Mouse (Mus musculus) large intestine, adult 2 months (tissue): Measurements from ENCODE around the gene Mrpl34. TPM values are rescaled to one million over a fixed set of nuclear protein-coding genes. Genes with fewer than 3 reads are reported as not detected.
A peak's percentile ranks its signal among the peaks of the same experiment; 100 is the strongest.
"Not testable (repeated sequence)": the region's sequence is repeated elsewhere in the genome, so short reads cannot be mapped to it uniquely, and the experiment has no call there.

Experiments
- DNase-seq: peaks from one replicate; pipeline ENCODE4 v3.0.0-alpha.2; 2012; ENCODE audit warnings: low read depth, low spot score
- WGBS: fragments of 180-500 bp; shearing (Covaris S2); methylation state at CpG from one replicate; pipeline ENCODE4 v1.1.7; 2018; 5-methylcytosine and 5-hydroxymethylcytosine counted together
- polyA plus RNA-seq: library from polyadenylated mRNA; depleted of rRNA; stranded (reverse); fragments of >200 nt; gene quantifications from 2 replicates; pipeline ENCODE4 v1.2.3, GENCODE M21; 2012; rRNA removed

Gene Mrpl34
- polyA plus RNA-seq = 94.1 and 124 TPM in 2 replicates

DNA sequence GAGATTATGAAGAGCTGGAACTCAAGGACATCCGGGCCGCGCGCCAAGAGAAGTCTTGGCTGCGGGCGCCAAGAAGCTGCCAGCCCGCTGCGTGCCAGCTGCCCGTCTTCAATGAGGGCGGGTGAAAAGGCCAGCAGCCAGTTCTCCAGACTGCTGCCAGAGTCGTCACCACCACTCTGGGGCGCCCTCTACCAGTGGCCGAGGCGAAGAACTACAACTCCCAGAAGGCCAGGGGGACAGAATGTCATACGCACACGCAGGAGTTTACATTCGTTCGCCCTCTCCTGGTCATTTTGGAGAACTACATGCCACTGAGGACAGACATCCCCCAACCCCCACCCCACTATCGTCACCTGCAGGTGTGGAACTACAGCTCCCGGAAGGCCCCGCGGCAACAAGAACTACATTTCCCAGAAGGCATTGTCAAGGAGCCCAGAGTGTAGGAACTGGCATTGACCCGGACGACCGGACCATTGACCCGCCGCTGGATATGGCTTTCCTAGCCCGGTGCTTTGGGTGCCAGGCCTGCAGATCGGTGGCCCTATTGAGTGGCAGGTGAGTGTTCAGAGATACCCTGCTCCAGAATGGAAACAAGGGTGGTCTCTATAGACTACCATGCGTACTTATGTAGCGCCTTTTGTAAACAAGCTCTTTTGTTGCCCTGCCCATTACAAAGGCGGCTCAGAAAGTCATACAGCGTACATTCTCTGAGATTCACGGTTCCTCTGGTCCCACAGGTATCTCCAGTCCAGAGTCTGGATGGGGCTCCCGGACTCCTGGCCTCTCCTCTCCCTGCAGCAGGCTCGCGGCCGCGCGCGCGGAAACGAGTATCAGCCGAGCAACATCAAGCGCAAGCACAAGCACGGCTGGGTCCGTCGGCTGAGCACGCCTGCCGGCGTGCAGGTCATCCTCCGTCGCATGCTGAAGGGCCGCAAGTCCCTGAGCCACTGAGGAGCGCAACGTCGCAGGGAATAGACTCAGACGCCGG, at the start of gene Mrpl34:
Gene Mrpl34 (plus strand): TSS at position 447 of the 988 bp plus-strand sequence.
- DNase-seq = peak; percentile 99
- under 1% methylated on average over 59 of the region's 59 CpGs for WGBS

DNA sequence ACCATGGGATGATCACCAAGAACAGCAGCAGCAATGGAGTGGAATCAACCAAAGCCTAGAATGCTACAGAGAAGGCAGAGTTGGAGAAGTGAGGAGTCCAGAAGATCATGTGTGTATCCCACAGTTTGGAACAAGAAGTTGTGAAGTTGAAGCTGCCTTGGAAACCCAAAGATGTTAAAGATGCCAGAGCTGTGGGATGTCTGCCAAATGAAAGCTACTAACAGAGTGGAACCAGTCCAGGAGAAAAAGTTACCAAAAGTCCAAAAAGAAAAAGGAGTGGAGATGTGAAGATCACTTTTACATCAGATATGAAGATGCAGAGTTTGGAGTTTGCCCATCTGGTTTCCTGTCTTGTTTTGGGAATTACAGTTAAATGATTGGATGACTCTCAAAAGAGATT, 42.6 kb upstream of the Mrpl34 start:
- DNase-seq = no peak

DNA sequence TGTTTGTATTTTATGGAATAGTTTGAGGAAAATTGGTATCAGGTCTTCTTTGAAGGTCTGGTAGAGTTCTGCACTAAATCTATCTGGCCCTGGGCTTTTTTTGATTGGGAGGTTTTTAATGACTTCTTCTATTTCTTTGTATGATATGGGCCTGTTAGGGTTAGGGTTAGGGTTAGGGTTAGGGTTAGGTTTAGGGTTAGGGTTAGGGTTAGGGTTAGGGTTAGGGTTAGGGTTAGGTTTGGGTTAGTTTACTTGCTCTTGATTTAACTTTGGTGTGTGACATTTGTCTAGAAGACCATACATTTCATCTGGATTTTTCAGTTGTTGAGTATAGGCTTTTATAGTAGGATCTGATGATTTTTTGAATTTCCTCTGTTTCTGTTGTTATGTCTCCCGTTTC, 31.8 kb upstream of the Mrpl34 start:
- WGBS = 90% methylated on average over 1 of the region's 1 CpGs
- DNase-seq = not testable (repeated sequence)

DNA sequence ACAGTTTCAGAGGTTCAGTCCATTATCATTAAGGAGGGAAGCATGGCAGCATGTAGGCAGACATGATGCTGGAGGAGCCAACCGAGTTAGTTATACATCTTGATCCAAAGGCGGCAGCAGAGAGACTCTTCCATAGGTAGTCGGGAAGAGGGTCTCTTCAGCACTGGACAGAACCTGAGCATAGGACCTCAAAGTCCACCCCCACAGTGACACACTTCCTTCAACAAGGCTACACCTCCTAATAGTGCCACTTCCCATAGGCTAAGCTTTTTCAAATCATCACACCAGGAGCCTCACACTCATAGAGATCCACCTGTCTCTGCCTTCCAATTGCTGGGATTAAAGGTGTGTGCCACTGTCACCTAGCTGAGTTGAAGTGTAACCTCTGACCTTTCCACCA, 27.7 kb upstream of the Mrpl34 start:
- DNase-seq = no peak
- 54% methylated on average over 3 of the region's 3 CpGs for WGBS

DNA sequence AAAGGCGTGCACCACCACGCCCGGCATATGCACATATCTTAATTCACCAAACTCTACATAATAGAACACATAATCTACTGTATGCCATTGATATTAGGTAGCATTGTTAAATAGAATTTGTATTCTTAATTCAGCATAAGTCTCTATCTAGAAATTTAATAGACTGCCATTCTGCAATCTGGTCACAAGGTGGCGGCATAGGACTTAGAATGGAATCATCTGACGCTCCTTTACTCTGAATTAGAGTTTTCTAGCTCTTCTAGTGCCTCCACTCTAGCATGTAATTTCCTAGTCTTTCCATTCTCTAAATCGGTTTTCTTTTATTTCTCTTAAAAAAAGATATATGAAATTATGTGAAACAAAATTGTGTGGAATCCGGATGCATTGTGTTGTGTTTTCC, 23.4 kb upstream of the Mrpl34 start:
- DNase-seq = peak; percentile 50
- 2% methylated on average over 7 of the region's 7 CpGs for WGBS

DNA sequence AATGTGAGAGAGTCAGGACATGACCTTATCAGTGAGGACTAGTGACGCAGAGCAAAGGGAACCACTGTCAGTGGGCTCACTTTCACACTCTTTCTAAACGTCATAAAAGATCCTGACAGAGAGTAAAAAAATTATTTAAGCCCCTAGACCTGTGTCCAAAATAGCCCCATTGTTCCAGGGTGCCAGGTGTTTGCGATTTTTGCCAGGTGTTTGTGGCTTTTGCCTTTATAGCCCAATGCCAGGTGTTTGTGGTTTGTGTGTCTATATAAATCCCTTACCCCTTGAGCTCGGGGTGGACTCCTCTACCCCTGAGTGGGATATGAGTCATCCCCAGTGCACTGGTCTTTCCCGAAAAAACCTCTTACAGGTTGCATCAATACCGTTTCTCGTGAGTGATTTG, 19.7 kb upstream of the Mrpl34 start:
- DNase-seq = no peak
- WGBS = 37% methylated on average over 7 of the region's 7 CpGs

DNA sequence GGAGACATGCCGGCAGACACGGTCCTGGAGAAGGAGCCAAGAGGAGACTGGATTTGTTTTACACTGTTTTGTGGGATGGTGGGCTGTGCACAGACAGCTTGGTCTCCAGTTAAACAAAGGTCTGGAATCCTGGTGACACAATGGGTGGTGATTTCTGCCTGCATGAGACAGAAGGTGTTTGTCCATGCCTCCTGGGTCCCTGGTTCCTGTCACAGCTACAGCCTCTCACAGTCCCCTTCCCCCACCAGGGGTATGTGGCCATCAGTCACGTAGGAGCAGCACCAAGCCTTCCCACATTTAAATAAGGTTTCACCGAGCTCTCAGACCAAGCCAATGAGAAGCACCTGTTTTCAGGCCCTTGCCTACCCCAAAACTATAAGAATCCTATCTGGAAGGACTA, 13.4 kb upstream of the Mrpl34 start:
- whole genome bisulfite sequencing = 79% methylated on average over 4 of the region's 4 CpGs
- no peak for DNase-seq

DNA sequence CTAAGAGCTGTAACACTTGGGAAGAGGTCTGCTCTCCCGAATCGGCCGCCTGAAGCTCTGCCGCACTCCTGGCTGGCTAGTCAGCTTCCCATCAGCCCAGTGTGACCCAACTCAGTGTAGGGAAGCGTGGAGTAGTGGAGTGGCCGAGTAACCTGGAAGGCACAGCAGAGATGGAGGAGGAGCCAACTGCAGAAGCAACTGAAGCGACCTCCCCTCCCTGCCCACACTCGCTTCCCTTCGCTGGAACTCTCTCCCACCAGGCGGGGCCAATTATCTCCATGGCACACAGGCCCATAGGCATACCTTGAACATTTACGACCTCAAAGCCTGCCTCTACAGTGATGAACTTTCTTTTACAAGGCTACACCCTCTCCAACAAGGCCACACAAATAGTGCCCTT, 13.0 kb upstream of the Mrpl34 start:
- WGBS = 37% methylated on average over 11 of the region's 11 CpGs
- peak; percentile 48 for DNase-seq

DNA sequence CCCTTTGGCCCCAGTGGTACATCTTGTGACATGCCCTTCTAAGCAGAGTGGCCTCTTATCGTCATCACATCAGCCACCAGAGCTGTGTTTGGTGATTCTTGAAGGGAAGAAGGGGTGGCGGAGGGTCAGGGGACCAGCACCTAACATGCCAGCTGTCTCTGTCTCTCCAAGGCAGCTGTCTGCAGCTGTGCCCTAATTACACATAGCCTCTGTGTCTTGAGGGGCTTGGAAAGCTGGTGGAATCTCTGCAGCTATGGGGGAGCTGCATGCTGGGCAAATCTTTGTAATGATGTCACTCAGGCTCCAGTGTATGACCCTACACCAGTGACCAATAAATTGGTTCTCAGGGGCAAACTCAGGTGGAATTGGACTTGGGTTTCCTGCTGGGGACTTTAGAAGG, 12.1 kb upstream of the Mrpl34 start:
- WGBS = 87% methylated on average over 2 of the region's 2 CpGs
- no peak for DNase-seq

DNA sequence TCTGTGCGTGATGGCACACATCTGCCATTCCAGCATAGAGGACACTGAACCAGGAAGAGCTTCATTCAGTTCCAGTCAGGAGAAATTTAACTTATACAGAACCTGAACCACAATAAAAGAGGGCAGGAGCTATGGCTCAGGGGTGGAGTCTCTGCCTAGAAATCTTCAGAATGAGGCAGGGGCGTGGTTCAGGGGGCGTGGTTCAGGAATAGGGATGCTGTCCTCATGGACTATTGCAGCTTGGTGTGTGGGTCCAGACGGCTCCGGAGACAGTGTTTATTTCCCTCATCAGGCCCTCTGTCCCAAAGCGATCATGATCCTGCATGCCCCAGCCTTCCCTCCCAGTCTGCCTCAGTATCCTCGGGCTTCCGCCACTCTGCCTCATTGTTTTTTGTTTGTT, 10.1 kb upstream of the Mrpl34 start:
- WGBS = 65% methylated on average over 8 of the region's 8 CpGs
- DNase-seq = no peak

DNA sequence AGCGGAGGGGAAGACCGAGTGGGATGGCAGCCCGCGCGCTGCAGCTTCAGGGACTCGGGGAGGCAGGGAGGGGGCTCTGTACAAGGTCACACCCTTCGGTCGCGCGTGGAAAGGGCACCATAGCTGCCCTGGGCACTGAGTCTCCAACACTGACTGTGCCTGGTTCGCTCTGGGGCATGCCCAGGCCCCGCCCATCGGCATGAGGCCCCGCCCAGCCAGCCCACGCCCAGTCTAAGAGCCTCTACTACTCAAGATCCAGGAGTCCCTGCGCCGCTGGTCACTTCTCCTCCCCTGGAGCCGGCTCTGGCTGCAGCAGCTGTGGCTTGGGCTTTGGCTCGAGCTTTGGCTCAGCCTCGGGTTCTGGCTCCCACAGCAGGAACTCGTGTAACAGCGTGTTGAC, 7.9 kb upstream of the Mrpl34 start:
- no peak for DNase-seq
- WGBS = 38% methylated on average over 22 of the region's 22 CpGs

DNA sequence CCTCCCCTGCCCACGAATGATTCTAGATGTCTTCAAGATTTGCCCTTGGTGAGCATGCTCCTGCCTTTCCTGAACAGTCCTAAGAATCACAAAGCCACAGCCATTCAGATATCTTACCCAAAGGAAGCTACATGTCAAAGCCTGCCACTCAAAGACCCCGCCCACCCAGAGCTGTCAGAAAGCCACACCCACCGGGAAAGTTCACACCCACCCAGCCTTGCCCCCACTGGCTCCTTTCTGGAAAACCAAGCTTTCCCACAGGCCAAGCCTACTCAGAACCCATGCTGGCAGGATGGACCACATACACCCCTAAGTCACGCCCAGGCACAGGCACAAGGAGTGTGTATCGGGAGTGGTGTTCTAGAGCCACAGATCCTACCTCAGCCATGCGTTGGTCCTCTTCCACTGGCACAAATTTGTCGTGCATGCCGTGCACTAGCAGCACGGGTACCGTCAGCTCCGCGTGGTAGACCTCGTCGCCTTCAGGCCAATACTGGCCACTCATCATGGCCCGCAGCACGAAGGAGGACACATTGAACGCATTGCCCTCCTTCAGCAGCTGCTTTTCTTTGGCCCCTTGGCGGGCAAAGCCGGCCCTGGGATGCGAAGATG, 7.0 kb upstream of the Mrpl34 start:
- 87% methylated on average over 20 of the region's 20 CpGs for WGBS
- no peak for DNase-seq

DNA sequence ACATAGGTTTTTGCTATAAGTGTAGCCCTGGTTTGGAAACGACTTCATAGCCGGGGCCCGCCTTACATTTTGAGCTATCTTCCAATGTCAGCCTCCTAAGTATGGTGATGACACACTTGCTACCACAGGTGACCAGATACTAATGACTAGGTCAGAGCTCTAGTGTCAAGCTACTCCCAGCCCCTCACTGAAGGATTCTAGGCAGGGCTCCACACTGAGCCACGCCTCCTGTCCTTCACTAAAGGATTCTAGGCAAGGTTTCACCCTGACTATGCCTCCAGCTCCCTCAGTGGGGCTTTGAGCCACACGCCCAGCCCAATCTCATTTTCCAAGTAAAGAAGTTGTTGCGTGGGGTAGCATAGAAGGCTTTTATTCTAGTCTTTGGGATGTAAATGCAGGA, 4.0 kb upstream of the Mrpl34 start:
- DNase-seq = no peak
- WGBS = 96% methylated on average over 6 of the region's 6 CpGs

DNA sequence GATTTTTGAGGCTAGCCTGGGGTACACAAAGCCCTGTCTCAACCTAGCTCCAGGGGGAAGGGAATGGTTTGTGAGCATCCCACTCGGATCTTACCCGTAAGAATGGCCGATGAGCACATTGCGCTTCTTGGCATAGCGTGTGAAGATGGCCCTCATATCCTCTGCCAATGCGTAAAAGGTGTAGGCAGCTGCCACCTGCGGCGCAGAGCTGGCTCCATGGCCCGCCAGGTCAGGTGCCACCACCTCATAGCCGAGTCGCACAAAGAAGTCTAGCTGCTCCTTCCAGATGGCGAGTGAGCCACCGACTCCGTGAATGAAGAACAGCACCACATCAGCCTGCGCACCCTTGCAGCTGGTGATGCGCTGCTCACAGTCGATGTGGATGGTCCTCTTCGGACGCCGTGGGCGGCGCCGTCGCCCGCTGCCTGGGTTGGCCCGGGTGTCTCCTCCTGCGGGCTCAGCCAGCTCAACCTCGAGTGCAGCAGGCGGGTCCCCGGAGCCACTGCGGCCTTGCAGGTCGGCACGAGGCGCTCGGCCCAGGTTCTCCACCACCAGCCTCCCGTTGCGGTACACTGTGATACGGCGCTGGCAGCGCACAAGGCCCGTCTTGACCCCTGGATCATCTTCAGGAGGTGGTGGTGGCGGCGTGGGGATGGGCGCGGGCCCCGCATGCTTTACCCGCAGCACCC, 3.5 kb upstream of the Mrpl34 start:
- 91% methylated on average over 47 of the region's 47 CpGs for WGBS
- DNase-seq = no peak

DNA sequence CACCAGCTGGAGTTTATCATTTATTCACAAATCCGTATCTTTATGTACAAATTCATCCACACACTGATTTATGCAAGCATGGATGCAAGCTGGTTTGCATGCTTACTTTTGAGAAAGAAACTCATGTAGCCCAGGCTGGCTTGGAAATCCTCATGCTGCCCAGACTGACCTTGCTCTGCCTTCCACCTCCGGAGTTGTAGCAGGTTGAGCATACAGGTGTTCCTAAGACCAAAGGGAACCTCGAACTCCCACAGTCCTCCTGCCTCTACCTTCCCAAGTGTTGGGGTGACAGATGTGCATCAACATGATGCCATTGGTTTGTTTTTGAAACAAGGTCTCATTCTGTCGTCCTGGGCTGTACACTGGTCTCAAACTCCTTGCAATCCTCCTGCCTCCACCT, 2.6 kb upstream of the Mrpl34 start:
- 82% methylated on average over 4 of the region's 4 CpGs for WGBS

DNA sequence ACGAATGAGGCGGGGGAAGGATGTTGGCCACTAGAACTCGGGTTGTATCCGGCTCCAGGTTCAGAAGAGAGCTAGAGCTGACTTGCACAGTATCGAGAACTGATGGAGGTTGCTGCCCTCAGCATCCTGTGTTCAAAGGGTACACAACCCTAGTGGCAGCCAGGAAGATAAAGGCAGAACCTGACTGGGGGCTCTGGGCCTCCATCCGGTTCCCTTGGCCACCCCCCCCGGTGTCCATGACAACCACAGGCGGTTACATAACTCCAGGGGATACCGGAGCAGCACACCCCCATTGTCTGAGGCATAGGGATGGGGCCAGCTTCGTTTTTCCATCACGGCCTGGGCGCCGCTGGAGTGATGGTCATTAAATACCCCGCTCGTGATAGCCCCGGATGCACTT, 2.0 kb upstream of the Mrpl34 start:
- 20% methylated on average over 16 of the region's 16 CpGs for WGBS
- DNase-seq = no peak

More for the DNA sequence above, 2.6 kb upstream of the Mrpl34 start:
- no peak for DNase-seq

DNA sequence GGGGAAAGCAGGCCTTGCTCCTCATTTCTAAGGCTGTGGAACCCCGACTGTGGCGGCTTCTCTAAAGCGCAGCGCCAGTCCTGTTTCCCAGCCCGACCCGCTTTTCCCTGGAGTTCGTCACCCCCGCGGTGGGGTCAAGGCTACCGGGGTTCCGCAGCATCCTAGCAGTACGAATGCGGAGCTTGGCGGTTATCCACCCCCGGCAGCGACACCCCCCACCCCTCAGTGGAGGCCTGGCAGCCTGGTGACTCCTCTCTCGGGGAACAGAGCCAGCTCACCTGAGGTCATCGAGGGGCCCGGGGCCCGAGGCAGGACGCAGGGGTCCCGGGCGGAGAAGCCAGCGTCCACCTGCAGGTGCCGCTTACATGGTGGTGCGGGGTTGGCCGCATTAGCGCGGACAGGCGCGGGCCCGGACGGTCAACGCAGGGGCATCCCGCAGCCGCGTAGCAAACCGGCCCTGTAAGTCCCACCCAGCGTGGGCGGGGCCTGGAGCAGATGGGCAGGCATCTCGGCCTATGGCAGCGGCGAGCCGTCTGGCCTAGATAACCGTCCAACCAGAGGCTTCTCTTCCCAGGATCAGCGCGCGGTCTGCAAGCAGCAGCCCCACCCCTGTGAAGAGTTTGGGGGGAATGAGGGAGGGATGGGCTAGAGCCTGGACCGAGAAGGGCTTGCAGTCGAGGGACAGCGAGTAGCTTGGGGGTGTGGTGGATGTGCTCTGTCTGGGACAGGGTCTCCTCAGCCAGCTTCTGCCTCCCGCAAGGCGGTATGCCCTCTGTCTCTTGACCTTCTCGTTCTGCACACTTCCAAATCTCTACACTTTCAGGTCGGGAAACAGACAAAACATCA, 1.3 kb upstream of the Mrpl34 start, which contains the start of gene Abhd8:
Gene Abhd8 (minus strand): TSS at position 468 of the 846 bp plus-strand sequence.
- DNase-seq = peak; percentile 82
- 1% methylated on average over 55 of the region's 55 CpGs for WGBS

DNA sequence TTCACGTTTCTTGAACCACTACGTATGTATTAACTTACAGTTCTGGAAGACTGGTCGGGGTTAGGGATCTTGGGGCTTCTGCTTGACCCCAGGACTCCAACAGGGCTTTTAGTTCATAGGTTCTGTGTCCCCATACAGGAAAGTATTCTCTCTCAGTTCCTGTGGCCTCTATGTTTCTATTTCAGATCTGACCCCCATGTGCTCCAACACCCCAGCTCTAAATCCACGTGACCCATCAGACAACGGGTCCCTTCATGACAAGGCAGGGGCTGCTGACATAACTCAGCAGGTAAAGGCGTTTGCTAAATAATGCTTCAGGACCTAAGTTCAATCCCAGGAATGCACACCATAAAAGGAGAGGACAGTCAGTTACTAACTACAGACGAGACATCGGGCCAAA, 974 bp downstream of the Mrpl34 start:
- 73% methylated on average over 8 of the region's 8 CpGs for WGBS

DNA sequence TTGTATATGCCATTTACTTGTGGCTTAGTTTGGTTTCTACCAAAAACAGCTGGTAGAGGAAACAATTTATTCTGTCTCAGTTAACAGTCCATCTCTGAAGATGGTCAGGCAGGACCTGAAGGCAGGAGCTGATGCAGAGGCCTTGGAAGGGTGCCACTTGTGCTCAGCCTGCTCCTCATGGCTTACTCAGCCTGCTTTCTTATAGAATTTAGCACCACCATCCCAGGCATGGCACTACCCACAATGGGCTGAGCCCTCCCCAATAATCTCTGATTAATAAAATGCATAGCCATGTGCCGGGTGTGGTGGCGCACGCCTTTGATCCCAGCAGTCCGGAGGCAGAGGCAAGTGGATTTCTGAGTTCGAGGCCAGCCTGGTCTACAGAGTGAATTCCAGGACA, 1.4 kb downstream of the Mrpl34 start:
- DNase-seq = no peak
- WGBS = 96% methylated on average over 5 of the region's 5 CpGs

More for the DNA sequence above, 974 bp downstream of the Mrpl34 start:
- DNase-seq = no peak
